Mouse (Mus musculus) bone marrow, adult 2 months (tissue): ENCODE results near the gene Sgk1. TPM values are rescaled to one million over a fixed set of nuclear protein-coding genes. Genes with fewer than 3 reads are reported as not detected.

ENCODE experiments used
- H3K27ac ChIP-seq: fragments of 200-500 bp; 2 replicates; pipeline ENCODE4 v1.5.1; 2012; ENCODE audit warnings: low read depth, mild to moderate bottlenecking, control low read depth, inconsistent platforms, low read length; ENCODE audit not compliant: control insufficient read depth, poor library complexity, insufficient read depth
- H3K4me1 ChIP-seq: fragments of 200-500 bp; 2 replicates; pipeline ENCODE4 v1.6.1; 2011; ENCODE audit warnings: low read length; ENCODE audit not compliant: control insufficient read depth, insufficient read depth
- H3K4me3 ChIP-seq: fragments of 200-500 bp; replicated peaks from 2 replicates; pipeline ENCODE3; 2011; ENCODE audit warnings: mild to moderate bottlenecking, low read depth, low read length, control low read depth; ENCODE audit not compliant: control insufficient read depth
- CTCF ChIP-seq: fragments of 200-500 bp; IDR thresholded peaks from 2 replicates; pipeline ENCODE4 v1.5.1; 2011; ENCODE audit warnings: low read length, control low read depth; ENCODE audit not compliant: control insufficient read depth, insufficient read depth
- POLR2A ChIP-seq: fragments of 200-500 bp; IDR thresholded peaks from 2 replicates; pipeline ENCODE4 v1.6.1; 2011; ENCODE audit warnings: low read depth, mild to moderate bottlenecking, control low read depth, low read length, borderline replicate concordance; ENCODE audit not compliant: control insufficient read depth
- WGBS: fragments of 180-500 bp; shearing (Covaris S2); methylation state at CpG from one replicate; pipeline ENCODE4 v1.1.7; 2018; 5-methylcytosine and 5-hydroxymethylcytosine counted together
- polyA plus RNA-seq: library from polyadenylated mRNA; stranded (reverse); fragments of >200 nt; gene quantifications from 2 replicates; pipeline ENCODE4 v1.2.4, GENCODE M21; 2011; ENCODE audit warnings: low replicate concordance; ENCODE audit not compliant: missing spikeins, insufficient read depth, insufficient read length

Sgk1 gene
- polyA plus RNA-seq, 1 experiment, result 17.1 TPM

GRCm38 (mm10) chr10:22000491-22001306 lies 118.7 kb downstream of the Sgk1 start:
- TF ChIP-seq CTCF (no peak), POLR2A (no peak)
- Histone ChIP-seq H3K4me3 (no peak overlapping the region), H3K27ac (no peak overlapping the region), H3K4me1 (no peaks in the 10 kb centered on the region)
- WGBS, result 83% methylated on average over 10 of the region's 10 CpGs

GRCm38 (mm10) chr10:22001621-22002020 lies 119.6 kb downstream of the Sgk1 start:
- WGBS, result 83% methylated on average over 3 of the region's 5 CpGs
- no peaks in the 10 kb centered on the region for H3K4me1 ChIP-seq
- no peak overlapping the region for H3K27ac ChIP-seq
- TF ChIP-seq CTCF (no peak), POLR2A (no peak)
- H3K4me3 ChIP-seq, result no peak overlapping the region

GRCm38 (mm10) chr10:22004763-22005162 lies 122.8 kb downstream of the Sgk1 start:
- TF ChIP-seq CTCF, result no peak
- 75% methylated on average over 5 of the region's 5 CpGs for WGBS
- Histone ChIP-seq H3K4me3 (no peak overlapping the region), H3K27ac (no peak overlapping the region), H3K4me1 (no peaks in the 10 kb centered on the region)

GRCm38 (mm10) chr10:22007160-22007801 lies 125.3 kb downstream of the Sgk1 start:
- TF ChIP-seq CTCF, result no peak
- no peak for TF ChIP-seq POLR2A
- Histone ChIP-seq H3K4me1 (no peaks in the 10 kb centered on the region), H3K4me3 (no peak overlapping the region), H3K27ac (no peak overlapping the region)
- WGBS, result 77% methylated on average over 10 of the region's 10 CpGs

GRCm38 (mm10) chr10:22007802-22008172 lies 125.8 kb downstream of the Sgk1 start:
- Histone ChIP-seq H3K4me1 (no peaks in the 10 kb centered on the region), H3K4me3 (no peak overlapping the region), H3K27ac (no peak overlapping the region)
- no peak for TF ChIP-seq POLR2A
- TF ChIP-seq CTCF, result peak; percentile 32; the same call in 1 of the 2 replicates
- 25% methylated on average over 4 of the region's 4 CpGs for WGBS

- WGBS, result 30% methylated on average over 19 of the region's 19 CpGs
- Histone ChIP-seq H3K4me1 (no peaks in the 10 kb centered on the region), H3K27ac (no peak overlapping the region), H3K4me3 (no peak overlapping the region)
- TF ChIP-seq CTCF, result peak; percentile 89
- TF ChIP-seq POLR2A, result no peak
Observed at GRCm38 (mm10) chr10:22010088-22010818, 128.3 kb downstream of the Sgk1 start.

GRCm38 (mm10) chr10:22017469-22018159 lies 135.6 kb downstream of the Sgk1 start:
- Histone ChIP-seq H3K27ac (no peak overlapping the region), H3K4me3 (no peak overlapping the region), H3K4me1 (no peaks in the 10 kb centered on the region)
- TF ChIP-seq POLR2A (no peak), CTCF (no peak)
- 82% methylated on average over 16 of the region's 16 CpGs for WGBS

GRCm38 (mm10) chr10:22018618-22019017 lies 136.6 kb downstream of the Sgk1 start:
- 86% methylated on average over 4 of the region's 4 CpGs for WGBS
- no peak overlapping the region for H3K4me3 ChIP-seq
- no peak overlapping the region for H3K27ac ChIP-seq
- no peaks in the 10 kb centered on the region for H3K4me1 ChIP-seq
- TF ChIP-seq POLR2A, result no peak
- peak; percentile 11; the same call in 1 of the 2 replicates for TF ChIP-seq CTCF
